Mouse (Mus musculus): Measurements from ENCODE around the gene Mas1.
A peak's percentile ranks its signal among the peaks of the same experiment; 100 is the strongest.

Mas1 gene

GRCm38 (mm10) chr17:12830351-12830750 is 37.6 kb downstream of the Mas1 start:
- no peak for DNase-seq (ENCODE audit: low read depth, low spot score)

GRCm38 (mm10) chr17:12815885-12816284 is 52.1 kb downstream of the Mas1 start:
- no peak for DNase-seq (ENCODE audit: low read depth, low spot score)

- no peak for DNase-seq (ENCODE audit: low read depth, low spot score)
Measured at GRCm38 (mm10) chr17:12814502-12814901, 53.4 kb downstream of the Mas1 start.

GRCm38 (mm10) chr17:12810973-12811303 is 57.0 kb downstream of the Mas1 start:
- DNase-seq (ENCODE audit: low read depth, low spot score): no peak

- peak; percentile 86 for DNase-seq (ENCODE audit: low read depth, low spot score)
Measured at GRCm38 (mm10) chr17:12810103-12810972, 57.6 kb downstream of the Mas1 start.

GRCm38 (mm10) chr17:12808851-12809250 is 59.1 kb downstream of the Mas1 start:
- no peak for DNase-seq (ENCODE audit: low read depth, low spot score)

- DNase-seq (ENCODE audit: low read depth, low spot score): no peak
Measured at GRCm38 (mm10) chr17:12804584-12805445, 63.1 kb downstream of the Mas1 start.

GRCm38 (mm10) chr17:12801861-12802540 is 65.9 kb downstream of the Mas1 start:
- no peak for DNase-seq (ENCODE audit: low read depth, low spot score)

- DNase-seq (ENCODE audit: low read depth, low spot score): no peak
Measured at GRCm38 (mm10) chr17:12799368-12800275, 68.3 kb downstream of the Mas1 start.

GRCm38 (mm10) chr17:12798571-12798970 is 69.4 kb downstream of the Mas1 start:
- DNase-seq (ENCODE audit: low read depth, low spot score): no peak

GRCm38 (mm10) chr17:12797427-12798029 is 70.4 kb downstream of the Mas1 start:
- DNase-seq (ENCODE audit: low read depth, low spot score): no peak

GRCm38 (mm10) chr17:12796633-12797032 is 71.3 kb downstream of the Mas1 start:
- DNase-seq (ENCODE audit: low read depth, low spot score): no peak

- DNase-seq (ENCODE audit: low read depth, low spot score): peak; percentile 32
Measured at GRCm38 (mm10) chr17:12793660-12794406, 74.1 kb downstream of the Mas1 start.

GRCm38 (mm10) chr17:12792422-12793206 is 75.3 kb downstream of the Mas1 start:
- no peak for DNase-seq (ENCODE audit: low read depth, low spot score)

GRCm38 (mm10) chr17:12791420-12791819 is 76.5 kb downstream of the Mas1 start:
- peak; percentile 81 for DNase-seq (ENCODE audit: low read depth, low spot score)

GRCm38 (mm10) chr17:12791079-12791406 is 76.9 kb downstream of the Mas1 start:
- DNase-seq (ENCODE audit: low read depth, low spot score): no peak

All from CD4-positive, CD25-positive, alpha-beta regulatory T cell, adult 2 months (primary cell).